Mouse (Mus musculus) T-helper 1 cell (primary cell): ENCODE results near the gene Hivep1.

Experiments used
- in situ Hi-C: fragments of 300-600 bp; cut with MboI, MseI; formaldehyde crosslinking; loops from one replicate; pipeline ENCODE4 v1.15.1; 2025; ENCODE audit warnings: high pct_unique_total_duplicates

The Hivep1 gene

GRCm38 (mm10) chr13:42051961-42052695, at the start of gene Hivep1:
Gene Hivep1 (plus strand): TSS chr13:42052021.
- in situ Hi-C loops, result loop anchor here (10.0 kb wide), 2 partner anchors 53 to 687 kb away; no protein-coding TSS in a partner anchor

- in situ Hi-C loops, result no loop called here
Measured at GRCm38 (mm10) chr13:42015484-42016045, 36.3 kb upstream of the Hivep1 start.

DNA sequence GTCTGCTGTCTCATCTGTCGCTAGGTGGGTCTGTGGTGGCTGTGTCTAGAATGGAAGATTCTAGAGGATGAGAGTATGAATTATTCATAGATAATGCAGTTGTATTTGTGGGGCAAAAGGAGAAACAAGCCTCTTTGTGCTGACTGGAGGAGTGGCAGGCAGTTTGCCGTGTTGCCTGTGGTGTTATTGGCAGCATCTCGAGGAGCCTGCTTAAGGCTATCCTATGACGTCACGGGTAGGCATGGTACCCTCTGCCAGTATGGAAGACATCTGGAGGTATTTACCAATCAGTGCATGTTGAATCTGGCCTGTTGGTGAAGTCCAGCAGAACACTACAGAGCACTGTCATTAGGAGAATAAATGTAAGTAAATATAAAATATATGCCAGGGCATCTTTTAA, 35.6 kb upstream of the Hivep1 start:
- in situ Hi-C loops, result no loop called here

DNA sequence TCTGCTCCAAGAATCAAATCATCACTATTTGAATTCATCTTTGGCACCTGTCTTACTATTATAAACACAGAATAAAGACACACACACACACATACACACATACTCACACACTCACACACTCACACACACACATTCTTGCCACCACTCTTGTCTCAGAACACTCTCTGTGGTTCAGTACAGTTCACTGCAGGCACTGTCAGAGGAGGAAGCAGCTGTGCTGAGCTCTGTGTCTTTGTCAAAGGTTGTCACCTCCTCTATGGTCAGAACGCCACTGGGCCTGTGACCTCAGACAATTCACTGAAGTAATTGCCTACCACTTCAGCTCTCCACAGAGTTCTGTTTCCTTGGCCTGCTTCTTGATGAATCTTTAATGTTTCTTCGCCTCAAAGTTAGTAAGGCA, 33.5 kb upstream of the Hivep1 start:
- in situ Hi-C loops, result no loop called here

DNA sequence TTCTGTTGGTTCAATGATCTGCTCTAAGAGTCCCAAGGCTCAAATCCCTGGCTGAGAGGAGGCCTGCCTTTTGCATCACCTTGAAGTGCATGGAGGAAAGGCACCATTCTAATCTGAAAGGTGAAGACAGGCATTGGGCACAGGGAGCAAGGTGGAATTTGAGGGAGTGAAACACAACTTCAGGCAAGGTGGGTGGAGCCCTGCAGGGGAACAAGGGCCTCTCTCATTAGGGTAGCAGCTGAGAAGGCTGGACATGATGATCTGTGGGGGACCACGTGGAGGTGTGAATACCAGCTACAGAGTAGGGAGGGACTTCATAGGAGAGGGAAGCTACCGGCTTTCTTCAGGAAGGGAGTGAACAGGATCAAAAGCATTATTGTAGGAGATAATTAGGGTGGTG, 10.6 kb upstream of the Hivep1 start:
- in situ Hi-C loops, result loop anchor here (10.0 kb wide), 1 partner anchor 216 kb away; no protein-coding TSS in a partner anchor

- in situ Hi-C loops, result loop anchor here (10.0 kb wide), 1 partner anchor 219 kb away; no protein-coding TSS in a partner anchor
Measured at GRCm38 (mm10) chr13:42043431-42043830, 8.4 kb upstream of the Hivep1 start.

DNA sequence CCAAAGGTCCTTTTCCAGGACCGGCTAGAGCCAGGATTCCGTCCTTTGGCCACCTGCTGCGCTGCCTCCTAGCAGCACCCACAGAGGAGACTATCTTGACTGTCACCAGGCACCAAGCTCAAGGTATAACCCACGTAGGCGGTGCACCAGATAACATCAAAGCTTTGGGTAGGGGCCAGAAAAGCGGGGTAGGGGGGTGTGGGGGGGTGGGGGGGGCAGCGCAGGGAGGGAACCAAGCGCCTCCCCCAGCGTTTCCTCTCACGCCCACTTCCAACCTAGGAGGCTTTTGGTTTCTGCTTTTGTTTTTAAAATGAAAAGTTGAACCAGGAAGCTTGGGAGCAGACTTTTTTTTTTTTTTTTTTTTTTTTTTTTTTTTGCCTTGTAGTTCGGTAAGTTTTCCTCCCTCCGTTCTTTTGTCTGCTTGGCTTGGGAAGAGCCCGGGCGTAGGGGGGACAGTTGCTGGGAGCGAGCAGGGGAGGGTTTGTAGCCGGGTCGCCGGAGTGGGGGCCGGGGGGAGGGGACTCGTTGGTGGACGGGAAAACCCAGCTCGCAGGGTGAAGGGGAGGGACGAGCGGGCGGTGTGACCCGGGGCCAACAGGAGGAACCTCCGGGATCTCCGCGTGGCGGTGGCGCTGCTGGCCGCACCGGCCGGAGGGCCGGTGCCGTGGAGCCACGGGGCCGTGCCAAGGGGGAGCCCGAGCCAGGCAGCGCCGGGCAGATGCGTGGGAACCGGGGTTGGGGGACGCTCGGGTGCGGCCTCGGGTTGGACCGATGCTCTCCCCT, 2.6 kb upstream of the Hivep1 start:
- in situ Hi-C loops, result loop anchor here (10.0 kb wide), 1 partner anchor 224 kb away; no protein-coding TSS in a partner anchor

DNA sequence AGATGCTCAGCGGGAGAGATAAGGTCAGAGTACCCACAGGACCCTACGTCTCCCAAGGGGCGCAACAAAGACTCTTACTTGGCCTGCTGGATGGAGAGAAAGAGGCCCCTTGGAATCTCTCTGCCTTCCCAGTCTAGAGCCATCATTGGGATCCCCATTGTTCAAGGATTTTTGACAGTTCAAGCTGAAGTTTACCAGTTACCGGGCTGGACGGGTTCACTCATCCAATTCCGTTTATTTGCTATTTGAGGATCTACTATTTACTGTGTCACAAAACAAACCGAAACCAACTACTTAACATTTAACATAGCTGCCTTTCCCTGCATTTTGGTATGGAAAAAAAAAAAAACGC, 2.1 kb upstream of the Hivep1 start:
- in situ Hi-C loops, result loop anchor here (10.0 kb wide), 3 partner anchors 55 to 685 kb away; no protein-coding TSS in a partner anchor

DNA sequence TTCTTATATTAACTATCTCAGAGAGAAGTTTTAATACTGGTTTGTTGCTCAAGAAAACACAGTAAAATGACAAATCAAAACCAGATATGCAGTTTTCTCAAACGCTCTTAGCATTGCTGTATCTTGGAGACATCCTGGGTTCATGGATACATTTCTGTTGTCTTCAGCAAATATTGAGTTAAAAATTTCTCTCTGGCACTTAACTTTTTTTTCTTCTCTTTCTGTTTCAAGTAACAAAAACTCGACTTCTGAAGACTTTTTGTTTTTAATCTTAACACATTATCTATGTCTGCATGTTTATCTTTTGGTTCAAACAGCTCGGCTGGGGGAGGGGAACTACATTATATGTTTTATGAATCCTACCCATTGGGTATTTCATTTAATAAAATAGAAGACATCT, 1.7 kb upstream of the Hivep1 start:
- in situ Hi-C loops, result loop anchor here (10.0 kb wide), 2 partner anchors 55 to 685 kb away; no protein-coding TSS in a partner anchor

- in situ Hi-C loops, result loop anchor here (10.0 kb wide), 2 partner anchors 54 to 686 kb away; no protein-coding TSS in a partner anchor
Measured at GRCm38 (mm10) chr13:42050880-42051201, 980 bp upstream of the Hivep1 start.

DNA sequence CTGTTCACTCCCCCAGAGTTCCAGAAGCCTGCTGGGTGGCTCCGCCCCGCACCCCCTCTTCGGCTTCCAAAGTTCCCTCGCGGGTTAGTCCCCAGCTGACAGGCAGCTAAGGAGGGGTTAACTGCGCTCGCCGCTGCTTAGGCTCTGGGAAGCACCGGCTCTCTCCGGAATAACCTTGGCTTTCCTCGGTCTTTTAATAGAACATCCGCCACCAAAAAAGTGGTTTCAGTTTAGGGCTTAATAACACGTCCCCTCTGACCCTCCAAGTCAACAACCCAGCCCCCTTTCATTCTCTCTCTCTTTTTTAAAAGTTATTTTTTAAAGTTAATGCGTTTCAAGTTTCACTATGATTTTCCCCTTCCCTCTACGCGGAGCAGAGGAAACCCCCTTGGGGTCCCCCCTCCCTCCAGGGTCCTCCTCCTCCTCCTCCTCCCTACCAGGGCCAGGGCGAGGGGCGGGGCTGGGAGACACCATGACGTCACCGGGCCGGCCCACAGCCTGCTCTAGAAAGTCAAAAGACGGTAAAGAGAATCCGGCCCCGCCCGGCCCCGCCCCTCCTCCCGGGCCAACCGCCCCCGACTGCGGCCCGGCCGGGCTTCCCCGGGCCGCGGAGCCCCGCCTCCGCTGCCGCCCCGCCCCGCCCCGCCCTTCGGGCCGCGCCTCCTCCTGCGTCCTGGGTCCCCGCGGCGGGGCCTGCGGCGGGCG, 467 bp upstream of the Hivep1 start:
- in situ Hi-C loops, result loop anchor here (10.0 kb wide), 2 partner anchors 53 to 687 kb away; no protein-coding TSS in a partner anchor

- in situ Hi-C loops, result loop anchor here (10.0 kb wide), 2 partner anchors 52 to 688 kb away; no protein-coding TSS in a partner anchor
Measured at GRCm38 (mm10) chr13:42052696-42053541, 1.1 kb downstream of the Hivep1 start.

DNA sequence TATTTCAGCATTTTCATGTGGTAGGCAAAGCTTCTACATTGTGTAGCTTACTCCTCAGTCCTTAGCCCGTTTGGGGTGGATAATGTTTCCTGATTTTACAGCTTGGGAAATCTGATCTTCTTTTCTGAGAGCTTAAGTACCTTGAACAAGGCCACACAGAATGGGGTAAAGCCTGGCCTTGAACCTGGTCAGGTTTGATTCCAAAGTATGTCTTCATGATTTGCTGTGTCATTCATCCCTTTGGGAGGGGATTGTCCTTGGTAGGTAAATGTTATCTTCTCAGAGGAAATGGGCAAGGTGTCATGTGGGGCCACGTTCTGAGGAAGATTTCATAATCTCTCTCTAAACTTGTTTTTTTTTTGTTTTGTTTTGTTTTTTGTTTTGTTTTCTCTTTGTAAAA, 1.8 kb downstream of the Hivep1 start:
- in situ Hi-C loops, result loop anchor here (10.0 kb wide), 2 partner anchors 51 to 689 kb away; no protein-coding TSS in a partner anchor

DNA sequence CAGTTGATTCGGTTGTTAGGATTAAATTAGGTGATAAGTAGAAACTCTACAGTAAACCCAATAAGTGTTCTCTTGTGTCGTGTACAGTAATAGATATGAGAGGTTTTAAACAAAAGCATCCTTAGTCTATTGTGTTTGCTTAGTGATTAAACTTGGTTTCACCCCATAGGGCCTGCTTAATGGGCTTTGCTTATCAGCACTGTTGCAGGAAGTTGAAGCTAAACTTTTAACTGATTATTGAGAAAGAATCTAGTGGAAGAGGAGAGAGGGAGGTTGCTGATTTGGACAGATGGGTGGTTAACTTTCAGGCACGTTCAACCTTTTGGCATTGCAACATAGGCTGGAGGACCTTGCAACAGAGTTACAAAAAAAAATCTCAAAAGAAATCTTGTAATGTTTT, 2.3 kb downstream of the Hivep1 start:
- in situ Hi-C loops, result loop anchor here (10.0 kb wide), 2 partner anchors 51 to 689 kb away; no protein-coding TSS in a partner anchor

DNA sequence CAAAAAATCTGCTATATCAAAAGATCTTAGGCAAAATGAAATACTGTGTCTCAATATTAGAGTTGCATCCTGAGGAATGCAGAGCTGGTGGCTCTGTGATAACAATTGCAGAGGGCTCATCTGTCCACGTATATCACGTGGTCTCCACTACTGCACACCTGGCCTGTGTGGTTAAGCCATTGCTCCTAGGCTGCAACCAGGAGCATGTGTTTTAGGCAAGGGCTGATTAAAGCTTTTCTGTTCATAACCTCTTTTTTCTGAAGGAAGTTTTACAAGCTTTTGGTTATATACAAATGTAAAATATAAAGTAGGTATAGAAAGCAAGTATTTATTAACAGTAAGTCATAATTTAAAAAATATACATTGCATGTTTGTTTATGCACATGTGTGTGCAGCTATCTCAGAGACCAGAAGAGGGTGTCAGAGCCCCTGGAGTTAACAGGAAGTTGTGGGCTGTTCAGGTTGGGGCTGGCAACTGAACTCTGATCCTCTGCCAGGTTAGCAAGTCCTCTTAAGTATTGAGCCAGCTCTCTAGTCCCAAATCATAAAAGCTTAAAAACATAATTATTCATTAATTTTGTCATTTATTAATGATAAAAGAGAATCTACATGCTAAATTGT, 5.0 kb downstream of the Hivep1 start:
- in situ Hi-C loops, result loop anchor here (10.0 kb wide), 2 partner anchors 48 to 692 kb away; no protein-coding TSS in a partner anchor

GRCm38 (mm10) chr13:42060846-42061630, 9.2 kb downstream of the Hivep1 start:
- in situ Hi-C loops, result no loop called here

DNA sequence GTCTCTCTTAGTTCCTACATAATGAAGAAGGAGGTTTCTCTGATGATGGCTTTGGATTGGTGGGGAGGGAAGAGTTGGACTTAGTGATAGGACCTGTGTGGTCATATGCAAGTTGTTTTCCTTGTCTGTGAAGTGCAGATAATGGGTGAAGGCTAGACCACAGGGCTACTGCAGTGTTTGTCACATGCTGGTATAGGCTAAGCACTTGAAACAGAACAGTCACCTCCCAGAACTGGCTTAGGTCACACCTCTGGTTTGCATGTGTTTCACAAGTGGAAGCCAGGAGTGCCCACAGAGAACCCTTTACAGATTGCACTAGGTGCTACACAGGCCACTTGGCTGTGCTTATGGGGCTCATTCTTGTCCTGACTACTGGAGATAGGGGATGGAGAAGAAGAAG, 12.4 kb downstream of the Hivep1 start:
- in situ Hi-C loops, result no loop called here

- in situ Hi-C loops, result no loop called here
Measured at GRCm38 (mm10) chr13:42070236-42070635, 18.4 kb downstream of the Hivep1 start.

GRCm38 (mm10) chr13:42071011-42071410, 19.2 kb downstream of the Hivep1 start:
- in situ Hi-C loops, result no loop called here
